Mouse (Mus musculus): ENCODE measurements around the gene Gapvd1. TPM values are rescaled to one million over a fixed set of nuclear protein-coding genes. Genes with fewer than 3 reads are reported as not detected.

Gapvd1 gene
- total and polyA plus RNA-seq, 2 experiments = 10.6 to 32.4 TPM

DNA sequence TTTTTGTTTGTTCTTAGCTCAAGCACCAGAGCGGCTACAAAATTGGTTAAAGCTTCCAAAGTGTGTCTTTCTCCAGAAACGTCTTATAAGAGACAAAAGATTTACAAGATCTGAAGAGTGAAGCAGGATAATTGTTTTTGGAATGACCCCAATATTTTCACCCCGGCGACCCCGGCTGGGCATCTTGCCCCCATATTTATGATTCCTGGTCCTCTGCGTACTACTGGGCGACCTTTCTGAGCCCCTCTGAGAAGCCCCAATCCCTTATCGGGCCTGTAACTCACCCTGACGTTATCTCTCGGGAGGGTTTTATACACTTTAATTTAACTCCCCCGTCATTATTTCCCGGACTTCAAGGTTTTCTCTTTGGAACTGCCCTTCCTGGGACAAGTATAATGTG, 123.0 kb downstream of the Gapvd1 start:
- Histone ChIP-seq H3K9ac (ENCODE audit: low read depth, low read length) (no peak overlapping the region), H3K27ac (replicated peaks; ENCODE audit: insufficient read depth, low read depth, low read length) (no peak overlapping the region), H3K4me1 (ENCODE audit: control insufficient read depth, insufficient read depth, low read length) (peaks cover 5% of the 10 kb centered on the region), H3K27me3 (ENCODE audit: control insufficient read depth, insufficient read depth, low read length) (no peaks in the 10 kb centered on the region), H3K4me3 (ENCODE audit: insufficient read depth, low read depth, low read length) (no peak overlapping the region), H3K36me3 (ENCODE audit: control insufficient read depth, insufficient read depth, low read length) (no peaks in the 10 kb centered on the region), H3K79me2 (ENCODE audit: control insufficient read depth, insufficient read depth, low read length) (no peaks in the 10 kb centered on the region)
- TF ChIP-seq POLR2A (IDR thresholded peaks at IDR 0.05; ENCODE audit: extremely low read depth, insufficient read depth, low read length) (no peak), CTCF (IDR thresholded peaks at IDR 0.05; ENCODE audit: low read depth, low read length) (no peak)
- WGBS = 88% methylated on average over 12 of the region's 12 CpGs
- no peak for DNase-seq (ENCODE audit: extremely low read depth, low read depth, low spot score)

GRCm38 (mm10) chr2:34630445-34630844, 124.6 kb downstream of the Gapvd1 start:
- 98% methylated on average over 6 of the region's 6 CpGs for WGBS
- Histone ChIP-seq H3K27ac (replicated peaks; ENCODE audit: insufficient read depth, low read depth, low read length) (no peak overlapping the region), H3K27me3 (ENCODE audit: control insufficient read depth, insufficient read depth, low read length) (no peaks in the 10 kb centered on the region), H3K9ac (ENCODE audit: low read depth, low read length) (no peak overlapping the region), H3K36me3 (ENCODE audit: control insufficient read depth, insufficient read depth, low read length) (no peaks in the 10 kb centered on the region), H3K4me1 (ENCODE audit: control insufficient read depth, insufficient read depth, low read length) (peaks cover 5% of the 10 kb centered on the region), H3K79me2 (ENCODE audit: control insufficient read depth, insufficient read depth, low read length) (no peaks in the 10 kb centered on the region), H3K4me3 (ENCODE audit: insufficient read depth, low read depth, low read length) (no peak overlapping the region)
- no peak for TF ChIP-seq POLR2A (IDR thresholded peaks at IDR 0.05; ENCODE audit: extremely low read depth, insufficient read depth, low read length)
- TF ChIP-seq CTCF (IDR thresholded peaks at IDR 0.05; ENCODE audit: low read depth, low read length) = no peak
- no peak for DNase-seq (ENCODE audit: extremely low read depth, low read depth, low spot score)

DNA sequence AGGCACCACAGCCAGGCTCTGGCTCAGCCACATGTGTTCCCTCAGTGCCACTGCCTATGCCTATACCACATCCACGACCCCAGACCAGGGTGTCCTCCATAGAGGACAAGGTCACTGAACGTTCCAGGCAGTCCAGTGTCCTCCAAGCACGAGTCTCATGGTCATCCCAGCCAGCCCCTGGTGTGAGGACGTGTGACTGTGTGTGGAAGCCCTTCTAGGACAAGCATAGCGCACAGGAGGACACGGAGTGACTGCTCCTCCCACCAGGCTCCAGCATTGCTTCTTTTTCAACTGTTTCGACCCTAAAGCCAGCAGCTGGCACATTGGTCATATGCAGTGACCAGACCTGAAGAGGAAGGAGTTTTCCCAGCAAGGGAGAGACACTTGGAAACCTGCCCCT, 125.3 kb downstream of the Gapvd1 start:
- Histone ChIP-seq H3K9ac (ENCODE audit: low read depth, low read length) (no peak overlapping the region), H3K27ac (replicated peaks; ENCODE audit: insufficient read depth, low read depth, low read length) (no peak overlapping the region), H3K27me3 (ENCODE audit: control insufficient read depth, insufficient read depth, low read length) (no peaks in the 10 kb centered on the region), H3K4me3 (ENCODE audit: insufficient read depth, low read depth, low read length) (no peak overlapping the region), H3K4me1 (ENCODE audit: control insufficient read depth, insufficient read depth, low read length) (peaks cover 5% of the 10 kb centered on the region), H3K79me2 (ENCODE audit: control insufficient read depth, insufficient read depth, low read length) (no peaks in the 10 kb centered on the region), H3K36me3 (ENCODE audit: control insufficient read depth, insufficient read depth, low read length) (no peaks in the 10 kb centered on the region)
- WGBS = 62% methylated on average over 7 of the region's 7 CpGs
- DNase-seq (ENCODE audit: extremely low read depth, low read depth, low spot score) = no peak
- no peak for TF ChIP-seq POLR2A (IDR thresholded peaks at IDR 0.05; ENCODE audit: extremely low read depth, insufficient read depth, low read length)
- no peak for TF ChIP-seq CTCF (IDR thresholded peaks at IDR 0.05; ENCODE audit: low read depth, low read length)

GRCm38 (mm10) chr2:34628903-34629540, 126.0 kb downstream of the Gapvd1 start:
- H3K79me2 ChIP-seq (ENCODE audit: control insufficient read depth, insufficient read depth, low read length) = no peaks in the 10 kb centered on the region
- peaks cover 5% of the 10 kb centered on the region for H3K4me1 ChIP-seq (ENCODE audit: control insufficient read depth, insufficient read depth, low read length)
- peak; percentile 78 for DNase-seq (ENCODE audit: extremely low read depth, low read depth, low spot score)
- H3K4me3 ChIP-seq (ENCODE audit: insufficient read depth, low read depth, low read length) = no peak overlapping the region
- TF ChIP-seq POLR2A (IDR thresholded peaks at IDR 0.05; ENCODE audit: extremely low read depth, insufficient read depth, low read length) = no peak
- no peak for TF ChIP-seq CTCF (IDR thresholded peaks at IDR 0.05; ENCODE audit: low read depth, low read length)
- 30% methylated on average over 4 of the region's 4 CpGs for WGBS
- no peaks in the 10 kb centered on the region; the same call in 1 of the 2 replicates for H3K36me3 ChIP-seq (ENCODE audit: control insufficient read depth, insufficient read depth, low read length)
- no peak overlapping the region for H3K9ac ChIP-seq (ENCODE audit: low read depth, low read length)
- H3K27me3 ChIP-seq (ENCODE audit: control insufficient read depth, insufficient read depth, low read length) = no peaks in the 10 kb centered on the region
- no peak overlapping the region for H3K27ac ChIP-seq (replicated peaks; ENCODE audit: insufficient read depth, low read depth, low read length)

- TF ChIP-seq POLR2A (IDR thresholded peaks at IDR 0.05; ENCODE audit: extremely low read depth, insufficient read depth, low read length) (no peak), CTCF (IDR thresholded peaks at IDR 0.05; ENCODE audit: low read depth, low read length) (no peak)
- no peaks in the 10 kb centered on the region for H3K27me3 ChIP-seq (ENCODE audit: control insufficient read depth, insufficient read depth, low read length)
- no peak overlapping the region for H3K4me3 ChIP-seq (ENCODE audit: insufficient read depth, low read depth, low read length)
- no peaks in the 10 kb centered on the region for H3K79me2 ChIP-seq (ENCODE audit: control insufficient read depth, insufficient read depth, low read length)
- peaks cover 5% of the 10 kb centered on the region for H3K4me1 ChIP-seq (ENCODE audit: control insufficient read depth, insufficient read depth, low read length)
- no peak for DNase-seq (ENCODE audit: extremely low read depth, low read depth, low spot score)
- no peak overlapping the region for H3K9ac ChIP-seq (ENCODE audit: low read depth, low read length)
- WGBS = 87% methylated on average over 17 of the region's 17 CpGs
- H3K36me3 ChIP-seq (ENCODE audit: control insufficient read depth, insufficient read depth, low read length) = peaks cover 1% of the 10 kb centered on the region; the same call in 1 of the 2 replicates
- no peak overlapping the region for H3K27ac ChIP-seq (replicated peaks; ENCODE audit: insufficient read depth, low read depth, low read length)
Measured at GRCm38 (mm10) chr2:34627328-34628226, 127.5 kb downstream of the Gapvd1 start.

Other genes starting within 250 kb of the Gapvd1 start
- gene Hspa5, start 16.7 kb upstream of the Gapvd1 start, total RNA-seq (2014; rRNA removed) = 843 and 1,003 TPM in 2 replicates
- gene Hspa5, start 16.7 kb upstream of the Gapvd1 start, polyA plus RNA-seq (2012; rRNA removed) = 1,344 and 1,475 TPM in 2 replicates
- gene Rabepk, start 44.7 kb upstream of the Gapvd1 start, total RNA-seq (2014; rRNA removed) = 12.1 and 14.8 TPM in 2 replicates
- 12.7 and 14.7 TPM in 2 replicates for gene Rabepk, start 44.7 kb upstream of the Gapvd1 start, polyA plus RNA-seq (2012; rRNA removed)
- gene Fbxw2, start 71.1 kb upstream of the Gapvd1 start, total RNA-seq (2014; rRNA removed) = 49.9 and 51.9 TPM in 2 replicates
- 24.2 and 28.1 TPM in 2 replicates for gene Fbxw2, start 71.1 kb upstream of the Gapvd1 start, polyA plus RNA-seq (2012; rRNA removed)
- gene Gm34653, start 77.8 kb upstream of the Gapvd1 start, total RNA-seq (2014; rRNA removed) = 0.09 and 0.13 TPM in 2 replicates
- not detected in 2 replicates for gene Gm34653, start 77.8 kb upstream of the Gapvd1 start, polyA plus RNA-seq (2012; rRNA removed)
- 48.2 and 48.6 TPM in 2 replicates for gene Cutal, start 119.2 kb upstream of the Gapvd1 start, total RNA-seq (2014; rRNA removed)
- 341 and 358 TPM in 2 replicates for gene Cutal, start 119.2 kb upstream of the Gapvd1 start, polyA plus RNA-seq (2012; rRNA removed)
- gene Psmd5, start 119.7 kb upstream of the Gapvd1 start, total RNA-seq (2014; rRNA removed) = 31.1 and 32.7 TPM in 2 replicates
- gene Psmd5, start 119.7 kb upstream of the Gapvd1 start, polyA plus RNA-seq (2012; rRNA removed) = 15.1 and 18.1 TPM in 2 replicates
- 0.20 and 0.55 TPM in 2 replicates for gene Phf19, start 158.8 kb upstream of the Gapvd1 start, total RNA-seq (2014; rRNA removed)
- 0.21 and 0.61 TPM in 2 replicates for gene Phf19, start 158.8 kb upstream of the Gapvd1 start, polyA plus RNA-seq (2012; rRNA removed)
- 0.55 and 1.2 TPM in 2 replicates for gene Traf1, start 206.5 kb upstream of the Gapvd1 start, total RNA-seq (2014; rRNA removed)
- gene Traf1, start 206.5 kb upstream of the Gapvd1 start, polyA plus RNA-seq (2012; rRNA removed) = 0.75 and 1.2 TPM in 2 replicates